Mouse (Mus musculus) hindbrain, embryonic 11.5 days (tissue): ENCODE results near the gene March9. TPM values are rescaled to one million over a fixed set of nuclear protein-coding genes. Genes with fewer than 3 reads are reported as not detected.

Source experiments
- ATAC-seq: fragments of 200-750 bp; cut with Nextera tagmentation; 2 replicates; pipeline ENCODE4 v1.8.0; 2017; ENCODE audit warnings: mild to moderate bottlenecking, moderate TSS enrichment, moderate library complexity; ENCODE audit not compliant: low FRiP score
- DNase-seq: peaks from one replicate; pipeline ENCODE4 v3.0.0-alpha.2; 2015; ENCODE audit warnings: low spot score
- H3K27ac ChIP-seq: fragments of 300-500 bp; sonication (generic); 2 replicates; pipeline ENCODE4 v1.5.1; 2014; ENCODE audit warnings: mild to moderate bottlenecking, low read depth, low read length
- H3K27me3 ChIP-seq: fragments of 300-500 bp; sonication (generic); 2 replicates; pipeline ENCODE4 v1.6.1; 2014; ENCODE audit warnings: mild to moderate bottlenecking, low read length, moderate library complexity, mixed read lengths; ENCODE audit not compliant: control insufficient read depth, insufficient read depth
- H3K36me3 ChIP-seq: fragments of 300-500 bp; sonication (generic); 2 replicates; pipeline ENCODE4 v1.6.1; 2014; ENCODE audit warnings: mild to moderate bottlenecking, low read length, moderate library complexity, mixed read lengths; ENCODE audit not compliant: control insufficient read depth, insufficient read depth
- H3K4me1 ChIP-seq: fragments of 300-500 bp; sonication (generic); replicated peaks from 2 replicates; pipeline ENCODE4 v1.6.1; 2014; ENCODE audit warnings: low read length, mixed read lengths; ENCODE audit not compliant: control insufficient read depth, insufficient read depth
- H3K4me2 ChIP-seq: fragments of 300-500 bp; sonication (generic); replicated peaks from 2 replicates; pipeline ENCODE4 v1.6.1; 2014; ENCODE audit warnings: mild to moderate bottlenecking, low read depth, low read length
- H3K4me3 ChIP-seq: fragments of 300-500 bp; sonication (generic); 2 replicates; pipeline ENCODE4 v1.5.1; 2014; ENCODE audit warnings: low read depth, low read length
- H3K9ac ChIP-seq: fragments of 300-500 bp; sonication (generic); 2 replicates; pipeline ENCODE4 v1.6.1; 2014; ENCODE audit warnings: low read depth, low read length
- H3K9me3 ChIP-seq: fragments of 300-500 bp; sonication (generic); 2 replicates; pipeline ENCODE4 v1.6.1; 2016; ENCODE audit warnings: low read length; ENCODE audit not compliant: control insufficient read depth
- WGBS: fragments of 180-500 bp; shearing (Covaris S2); extraction: QIAGEN DNeasy Blood & Tissue Kit; methylation state at CpG from one replicate; pipeline ENCODE4 v1.1.7; 2014; 5-methylcytosine and 5-hydroxymethylcytosine counted together
- polyA plus RNA-seq: library from polyadenylated mRNA; unstranded; fragments of >200 nt; fragmentation: Nextera tagmentation; extraction: Ambion mirVana; gene quantifications from 2 replicates; pipeline ENCODE4 v1.2.1, GENCODE M21; 2014

The March9 gene
- polyA plus RNA-seq = 3.6 and 4.2 TPM in 2 replicates

DNA sequence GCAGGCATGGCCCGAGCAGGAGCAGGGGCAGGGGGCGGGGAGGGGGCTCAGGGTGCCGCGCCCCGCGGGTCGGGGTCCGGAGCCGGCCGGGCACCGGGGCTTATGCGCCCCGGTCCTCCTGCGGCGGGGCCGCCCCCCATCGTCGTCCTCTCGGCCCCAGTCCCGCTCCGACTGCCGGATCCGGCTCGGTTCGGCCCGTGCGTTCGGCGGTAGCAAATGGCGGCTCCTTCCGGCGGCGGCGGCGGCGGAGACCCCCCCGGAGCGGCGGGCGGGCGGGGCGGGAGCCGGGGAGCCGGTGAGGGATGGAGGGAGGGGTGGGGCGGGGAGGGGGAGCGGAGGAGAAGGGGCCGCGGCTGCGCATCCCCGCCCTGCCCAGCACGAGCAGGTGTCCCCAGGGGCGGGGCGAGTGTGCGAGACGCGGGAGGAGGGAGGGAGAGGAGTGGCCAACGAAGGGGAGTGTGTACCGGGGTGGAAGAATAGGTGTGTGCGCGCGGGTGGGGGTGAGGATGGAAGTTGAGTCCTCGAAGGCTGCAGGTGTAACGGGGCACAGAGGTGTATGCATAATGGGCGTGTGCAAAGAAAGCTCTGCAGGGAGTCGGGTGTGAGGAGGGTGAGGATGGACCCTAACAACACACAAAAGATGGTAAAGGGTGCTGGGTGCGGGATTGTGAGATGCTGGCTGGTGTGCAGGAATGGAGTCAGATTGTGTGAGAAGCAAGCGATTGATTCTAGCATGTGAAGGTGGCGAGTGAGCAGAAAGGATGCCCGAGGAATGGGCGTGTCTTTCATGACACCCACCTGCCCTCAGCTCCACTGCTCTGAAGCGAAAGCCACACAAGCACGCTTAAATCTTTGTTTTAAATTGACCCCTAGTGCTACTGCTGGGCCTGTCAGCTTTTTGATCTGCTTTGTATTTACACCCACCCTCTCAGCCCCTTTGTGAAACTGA, at the start of gene March9:
Gene March9 (minus strand): TSS at position 217 of the 949 bp plus-strand sequence.
- H3K9ac ChIP-seq = peak within 1 kb of the TSS; percentile 96
- peaks cover 12% of the 10 kb centered on the region for H3K36me3 ChIP-seq
- peaks cover 9% of the 10 kb centered on the region; the same call in 1 of the 2 replicates for H3K4me1 ChIP-seq
- WGBS = 1% methylated on average over 32 of the region's 72 CpGs
- peak within 1 kb of the TSS; percentile 94 for H3K4me3 ChIP-seq
- H3K9me3 ChIP-seq = no peaks in the 10 kb centered on the region
- peak within 1 kb of the TSS; percentile 98 for H3K4me2 ChIP-seq
- DNase-seq (peak; percentile 79), ATAC-seq (peak; percentile 2)
- peak within 1 kb of the TSS; percentile 95 for H3K27ac ChIP-seq
- H3K27me3 ChIP-seq = no peaks in the 10 kb centered on the region; the same call in 1 of the 2 replicates

DNA sequence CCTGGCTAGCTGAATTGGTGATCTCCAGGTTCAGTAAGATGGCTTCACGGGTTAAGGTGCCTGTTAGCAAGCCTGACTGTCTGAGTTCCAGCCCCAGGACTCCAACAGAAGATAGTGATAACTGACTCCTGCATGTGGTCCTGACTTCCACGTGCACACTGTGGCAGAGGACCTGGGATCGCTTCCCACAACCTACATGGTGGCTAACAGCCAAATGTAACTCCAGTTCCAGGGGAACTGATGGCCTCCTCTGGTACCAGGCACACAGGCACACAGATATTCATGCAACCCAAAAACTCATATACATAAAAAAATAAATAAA, 48.2 kb upstream of the March9 start:
- H3K27ac ChIP-seq = no peak overlapping the region
- H3K4me1 ChIP-seq = no peaks in the 10 kb centered on the region
- no peak overlapping the region for H3K4me2 ChIP-seq
- ATAC-seq (no peak), DNase-seq (no peak)
- no peaks in the 10 kb centered on the region for H3K27me3 ChIP-seq
- no peaks in the 10 kb centered on the region; the same call in 1 of the 2 replicates for H3K36me3 ChIP-seq
- WGBS = 88% methylated on average over 3 of the region's 3 CpGs
- no peak overlapping the region for H3K9ac ChIP-seq
- H3K4me3 ChIP-seq = no peak overlapping the region
- H3K9me3 ChIP-seq = no peaks in the 10 kb centered on the region

DNA sequence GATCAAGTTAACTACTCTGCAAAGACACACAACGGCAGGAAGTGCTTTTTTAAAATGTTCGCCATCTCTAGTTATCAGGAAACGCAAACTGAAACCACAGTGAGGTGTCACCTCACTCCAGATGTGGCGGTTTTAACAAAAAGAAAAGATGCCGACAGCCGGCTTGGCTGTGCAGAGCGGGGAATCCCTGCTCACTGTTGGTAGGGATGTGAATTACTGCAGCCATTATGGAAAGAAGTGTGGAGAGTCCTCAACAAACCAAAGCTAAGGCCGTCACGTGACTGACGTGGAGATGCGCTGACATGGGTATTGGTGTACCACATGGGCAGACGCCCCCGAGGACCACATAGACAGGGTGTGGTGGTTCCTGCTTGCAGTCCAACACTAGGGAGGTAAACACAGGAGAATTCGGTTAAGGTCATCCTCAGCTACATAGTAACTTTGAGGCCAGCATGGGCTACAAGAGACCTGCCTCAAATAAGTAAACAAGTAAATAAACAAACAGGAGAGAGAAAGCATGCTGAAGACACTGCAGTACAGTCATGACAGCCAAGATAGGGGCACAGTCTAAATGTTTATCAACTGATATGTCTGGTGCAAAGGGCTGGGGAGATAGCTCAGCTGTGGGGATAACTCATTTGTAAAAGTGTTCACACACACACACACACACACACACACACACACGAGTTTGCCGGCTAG, 47.7 kb upstream of the March9 start:
- Histone ChIP-seq H3K36me3 (no peaks in the 10 kb centered on the region; the same call in 1 of the 2 replicates), H3K4me1 (no peaks in the 10 kb centered on the region), H3K4me3 (no peak overlapping the region), H3K9me3 (no peaks in the 10 kb centered on the region), H3K27ac (no peak overlapping the region), H3K27me3 (no peaks in the 10 kb centered on the region), H3K4me2 (no peak overlapping the region), H3K9ac (no peak overlapping the region)
- DNase-seq (no peak), ATAC-seq (no peak)
- 94% methylated on average over 16 of the region's 16 CpGs for WGBS

DNA sequence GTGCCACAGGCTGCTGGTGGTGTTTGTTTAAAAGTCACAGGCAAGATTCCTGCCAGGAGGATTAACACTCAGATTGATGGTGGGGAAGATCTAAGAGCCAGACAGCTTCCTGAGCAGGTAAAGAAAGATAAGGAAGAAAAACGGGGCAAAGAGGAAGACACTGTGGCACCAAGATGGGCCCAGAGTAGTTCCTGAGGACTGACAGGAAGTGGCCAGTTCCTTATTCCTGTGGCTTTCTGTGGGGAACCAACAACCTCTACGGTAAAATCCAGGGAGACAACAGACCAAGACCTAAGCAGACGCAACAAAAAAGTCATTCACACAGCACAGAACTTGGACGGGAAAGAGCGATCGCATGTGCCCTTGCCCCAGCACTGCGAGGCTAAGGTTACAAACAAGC, 43.6 kb upstream of the March9 start:
- no peaks in the 10 kb centered on the region for H3K4me1 ChIP-seq
- no peak overlapping the region for H3K4me3 ChIP-seq
- H3K27me3 ChIP-seq = no peaks in the 10 kb centered on the region
- no peak overlapping the region for H3K27ac ChIP-seq
- no peak for DNase-seq
- H3K36me3 ChIP-seq = no peaks in the 10 kb centered on the region; the same call in 1 of the 2 replicates
- no peaks in the 10 kb centered on the region for H3K9me3 ChIP-seq
- H3K4me2 ChIP-seq = no peak overlapping the region
- WGBS = 86% methylated on average over 7 of the region's 7 CpGs
- no peak overlapping the region for H3K9ac ChIP-seq
- no peak for ATAC-seq

DNA sequence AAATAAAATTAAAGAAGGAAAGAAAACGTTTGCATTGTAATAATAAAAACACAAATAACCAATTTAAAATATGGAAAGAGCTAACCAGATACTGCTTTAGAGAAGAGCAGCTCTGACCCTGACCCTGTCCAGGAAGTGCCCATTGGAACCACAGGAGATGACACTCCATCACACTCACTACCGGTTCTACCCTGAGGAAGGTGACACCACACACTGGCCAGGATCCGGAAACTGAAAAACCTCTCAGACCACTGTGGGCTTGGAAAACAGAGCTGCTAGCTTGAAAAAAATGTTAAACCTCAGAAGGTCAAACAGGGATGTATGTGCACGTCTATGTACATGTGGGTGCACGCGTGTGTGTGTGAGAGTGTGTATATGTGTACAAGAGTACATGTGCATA, 41.2 kb upstream of the March9 start:
- Histone ChIP-seq H3K9me3 (no peaks in the 10 kb centered on the region), H3K4me3 (no peak overlapping the region), H3K4me2 (no peak overlapping the region), H3K27me3 (no peaks in the 10 kb centered on the region), H3K9ac (no peak overlapping the region), H3K27ac (no peak overlapping the region), H3K4me1 (no peaks in the 10 kb centered on the region), H3K36me3 (peaks cover 4% of the 10 kb centered on the region; the same call in 1 of the 2 replicates)
- DNase-seq = no peak
- WGBS = 91% methylated on average over 6 of the region's 6 CpGs
- no peak for ATAC-seq

DNA sequence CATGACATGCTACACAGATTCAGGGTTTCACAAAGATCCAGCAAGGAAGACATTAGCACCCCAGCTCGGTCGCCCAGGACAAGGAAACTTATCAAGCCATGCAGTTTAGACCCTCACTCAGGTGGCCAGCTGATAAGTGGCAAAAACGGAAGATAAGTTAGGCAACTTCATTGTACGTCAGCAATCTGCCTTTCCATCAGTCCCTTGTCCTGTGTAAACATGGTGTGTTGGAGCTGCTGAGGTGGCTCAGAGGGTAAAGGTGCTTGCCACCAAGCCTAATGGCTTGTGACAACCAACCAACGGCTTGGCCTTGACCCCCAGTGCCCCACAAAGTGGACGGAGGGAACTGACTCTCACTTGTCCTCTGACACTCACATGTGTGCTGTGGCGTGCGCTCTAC, 40.4 kb upstream of the March9 start:
- Histone ChIP-seq H3K9ac (no peak overlapping the region), H3K36me3 (peaks cover 4% of the 10 kb centered on the region; the same call in 1 of the 2 replicates), H3K4me2 (no peak overlapping the region), H3K4me3 (no peak overlapping the region), H3K27me3 (no peaks in the 10 kb centered on the region), H3K27ac (no peak overlapping the region), H3K4me1 (no peaks in the 10 kb centered on the region), H3K9me3 (no peaks in the 10 kb centered on the region)
- DNase-seq (no peak), ATAC-seq (no peak)
- 91% methylated on average over 8 of the region's 8 CpGs for WGBS

DNA sequence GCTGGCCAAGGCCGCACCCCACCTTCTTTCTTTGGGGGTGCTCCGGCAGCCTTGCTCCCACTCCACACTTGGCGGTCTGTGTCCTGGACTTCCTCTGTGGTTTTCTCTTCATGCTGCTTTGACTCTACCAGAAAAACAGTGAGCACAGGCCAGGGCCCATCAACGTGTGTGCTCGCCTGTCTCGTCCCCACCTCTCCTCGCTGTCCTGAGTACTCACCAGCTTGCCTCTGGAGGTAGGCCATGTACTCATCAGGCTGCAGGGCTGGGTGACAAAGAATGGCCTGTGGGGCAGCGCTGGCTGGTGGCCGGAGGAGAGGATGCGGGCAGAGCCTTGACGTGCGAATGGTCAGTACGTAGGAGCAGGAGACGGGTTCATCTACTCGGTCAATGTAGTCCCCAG, 39.9 kb upstream of the March9 start:
- no peak overlapping the region for H3K4me3 ChIP-seq
- no peak for DNase-seq
- no peak for ATAC-seq
- H3K27me3 ChIP-seq = no peaks in the 10 kb centered on the region
- 95% methylated on average over 15 of the region's 15 CpGs for WGBS
- no peak overlapping the region for H3K27ac ChIP-seq
- H3K9ac ChIP-seq = no peak overlapping the region
- no peaks in the 10 kb centered on the region for H3K9me3 ChIP-seq
- no peaks in the 10 kb centered on the region for H3K4me1 ChIP-seq
- peaks cover 4% of the 10 kb centered on the region; the same call in 1 of the 2 replicates for H3K36me3 ChIP-seq
- no peak overlapping the region for H3K4me2 ChIP-seq

DNA sequence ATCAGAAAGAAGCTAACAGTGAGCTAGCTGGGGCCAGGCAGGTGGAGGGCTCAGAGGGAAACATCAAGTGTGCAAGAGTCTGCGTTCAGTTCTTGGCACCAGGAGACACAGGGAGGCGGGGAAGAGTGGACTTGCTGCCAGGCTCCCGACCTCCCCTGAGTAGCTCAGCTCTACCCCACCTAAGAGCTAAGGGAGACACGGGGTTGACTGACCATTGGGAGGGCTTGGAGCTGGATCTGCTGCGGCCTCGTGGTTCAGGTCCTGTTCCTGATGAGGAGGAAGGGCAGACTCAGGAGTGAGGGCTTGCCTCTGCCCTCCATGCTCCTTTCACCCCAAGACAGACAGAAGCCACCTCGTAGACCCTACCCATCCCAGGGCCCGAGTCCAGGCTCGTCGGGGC, 39.2 kb upstream of the March9 start:
- Histone ChIP-seq H3K4me1 (no peaks in the 10 kb centered on the region), H3K9ac (no peak overlapping the region), H3K4me3 (no peak overlapping the region), H3K36me3 (peaks cover 4% of the 10 kb centered on the region; the same call in 1 of the 2 replicates), H3K27me3 (no peaks in the 10 kb centered on the region), H3K9me3 (no peaks in the 10 kb centered on the region), H3K27ac (no peak overlapping the region), H3K4me2 (no peak overlapping the region)
- ATAC-seq = no peak
- 89% methylated on average over 10 of the region's 10 CpGs for WGBS
- DNase-seq = no peak
